Mouse (Mus musculus): Measurements from ENCODE around the gene Oas3. TPM values are rescaled to one million over a fixed set of nuclear protein-coding genes. Genes with fewer than 3 reads are reported as not detected.

Gene Oas3
- total RNA-seq, 1 experiment from 2014 or later = 0.22 TPM

- DNase-seq = peak; percentile 15
Measured at GRCm38 (mm10) chr5:120752786-120753185, 24.7 kb downstream of the Oas3 start.

- no peak for DNase-seq
Measured at GRCm38 (mm10) chr5:120751206-120751605, 26.3 kb downstream of the Oas3 start.

DNA sequence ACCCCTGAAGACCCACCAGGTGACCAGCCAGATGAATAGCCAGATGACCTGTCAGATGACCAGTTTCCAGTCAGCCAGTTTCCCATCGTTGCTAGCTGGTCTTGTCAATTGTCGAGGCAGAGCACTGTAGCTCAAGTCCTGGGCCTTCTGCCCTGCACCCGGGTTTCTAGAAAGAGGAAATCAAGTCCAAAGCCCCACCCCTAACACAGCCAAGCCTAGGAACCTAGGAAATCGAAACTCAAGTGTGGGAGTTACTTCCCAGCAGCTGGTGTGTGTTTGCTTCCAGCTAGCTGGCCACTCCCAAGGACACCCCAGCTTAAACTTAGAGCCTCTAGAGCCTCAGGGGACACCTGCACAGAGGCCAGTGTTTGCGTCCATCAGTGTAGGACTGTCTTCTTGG, 27.8 kb downstream of the Oas3 start, which contains the start of gene Oas2:
Oas2 (minus strand) TSS at position 166 of the 400 bp plus-strand sequence.
- no peak for DNase-seq

GRCm38 (mm10) chr5:120746451-120746850, 31.0 kb downstream of the Oas3 start:
- DNase-seq = peak; percentile 63

GRCm38 (mm10) chr5:120742125-120742524, 35.3 kb downstream of the Oas3 start:
- DNase-seq = peak; percentile 67

GRCm38 (mm10) chr5:120734380-120734990, 43.0 kb downstream of the Oas3 start:
- DNase-seq = no peak

- DNase-seq = no peak
Measured at GRCm38 (mm10) chr5:120733696-120734095, 43.8 kb downstream of the Oas3 start.

DNA sequence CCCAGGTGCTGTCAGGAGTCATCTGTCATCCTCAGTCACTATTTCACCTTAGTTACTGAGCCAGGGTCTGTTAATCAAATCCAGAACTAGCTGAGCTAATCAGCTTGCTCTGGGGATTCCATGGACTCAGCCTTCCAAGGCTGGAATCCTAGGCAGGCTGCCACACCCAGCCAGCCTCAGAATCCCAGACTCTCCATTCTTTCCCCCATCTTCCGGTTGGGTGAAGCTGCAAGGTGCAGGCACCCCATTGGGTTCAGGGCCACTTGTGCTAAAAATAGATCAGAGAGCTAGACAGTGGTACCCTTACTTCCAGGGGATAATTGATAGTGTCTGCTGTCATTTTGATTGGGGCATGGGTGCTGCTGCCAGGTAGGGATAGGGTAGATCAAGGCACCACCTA, 44.7 kb downstream of the Oas3 start:
- no peak for DNase-seq

- no peak for DNase-seq
Measured at GRCm38 (mm10) chr5:120729319-120729718, 48.1 kb downstream of the Oas3 start.

- no peak for DNase-seq
Measured at GRCm38 (mm10) chr5:120725811-120726455, 51.5 kb downstream of the Oas3 start.

- DNase-seq = no peak
Measured at GRCm38 (mm10) chr5:120721005-120721404, 56.5 kb downstream of the Oas3 start.

DNA sequence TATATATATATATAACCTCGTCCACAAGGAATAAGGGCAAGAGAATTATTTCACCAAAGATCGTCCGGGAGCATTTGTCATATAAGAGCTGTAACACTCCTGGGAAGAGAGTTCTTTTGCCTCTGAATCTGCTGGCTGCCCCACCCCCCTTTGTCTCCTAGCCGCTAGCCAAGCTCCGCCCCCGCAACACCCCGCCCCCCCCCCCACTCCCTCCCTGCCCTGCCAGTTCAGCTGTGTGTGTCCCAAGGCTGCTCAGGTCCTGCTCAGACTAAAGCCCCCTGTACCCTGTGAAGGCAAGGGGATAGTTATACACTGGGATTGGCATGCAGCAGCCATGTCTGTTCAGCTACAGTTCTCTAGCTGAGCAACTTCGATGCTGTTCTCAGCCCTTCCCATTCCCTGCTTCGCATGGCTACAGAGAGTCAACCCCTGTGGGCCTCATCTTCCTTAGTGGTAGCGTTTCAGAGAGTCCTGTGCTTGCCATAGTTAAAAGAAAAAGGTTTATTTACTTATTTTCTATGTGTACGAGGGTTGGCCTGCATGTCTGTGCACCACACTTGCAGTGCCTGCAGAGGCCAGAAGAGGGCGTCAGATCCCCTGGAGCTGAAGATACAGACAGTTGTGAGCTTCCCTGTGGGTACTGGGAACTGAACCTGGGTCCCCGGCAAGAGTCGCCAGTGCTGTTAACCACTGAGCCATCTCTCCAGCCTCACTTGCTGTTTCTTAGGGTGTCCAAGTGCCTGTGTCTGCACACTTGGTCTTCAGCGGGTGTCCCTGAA, 58.7 kb downstream of the Oas3 start:
- DNase-seq = no peak

DNA sequence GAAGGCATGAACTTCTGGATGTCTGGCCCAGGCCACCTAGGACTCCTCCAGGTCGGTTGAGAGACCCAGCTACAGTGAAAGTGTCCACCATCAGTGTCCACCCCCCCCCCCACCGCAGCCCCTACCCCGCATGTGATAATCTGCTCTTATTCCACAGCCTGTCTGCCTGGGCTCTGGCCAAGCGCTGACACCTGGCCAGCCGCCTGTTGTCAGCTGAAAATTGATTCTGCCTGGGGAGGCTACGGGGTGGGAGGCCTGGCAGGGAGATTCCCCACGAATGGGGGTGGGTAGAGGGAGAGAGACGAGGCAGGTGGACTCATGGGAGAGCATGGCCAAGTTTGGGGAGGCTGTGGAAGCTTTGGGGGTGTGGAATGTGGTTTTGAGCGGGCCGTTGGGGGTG, 60.3 kb downstream of the Oas3 start:
- no peak for DNase-seq

- DNase-seq = peak; percentile 88
Measured at GRCm38 (mm10) chr5:120714314-120714713, 63.1 kb downstream of the Oas3 start.

- no peak for DNase-seq
Measured at GRCm38 (mm10) chr5:120712721-120713120, 64.7 kb downstream of the Oas3 start.

DNA sequence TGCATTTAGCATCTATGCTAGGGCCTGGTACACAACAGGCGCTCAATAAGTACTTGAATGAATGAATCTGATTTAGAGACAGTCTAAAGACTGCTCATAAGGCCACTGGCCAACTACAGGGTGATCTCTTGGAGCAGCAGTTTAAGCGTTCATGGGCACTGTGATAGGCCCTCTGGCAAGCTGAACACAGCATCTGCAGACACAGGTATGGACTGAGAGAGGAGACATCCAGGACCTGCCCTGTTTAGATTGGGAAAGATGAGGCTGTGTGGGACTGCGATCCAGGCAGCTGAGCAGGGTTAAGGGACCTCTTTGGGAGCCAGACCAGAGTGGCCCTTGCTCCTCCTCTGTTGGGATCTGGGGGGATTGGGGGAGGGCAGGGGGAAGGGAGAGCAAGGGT, 65.6 kb downstream of the Oas3 start, which contains the start of gene Dtx1:
Dtx1 (minus strand) TSS at position 101 of the 400 bp plus-strand sequence.
- DNase-seq = no peak

- peak; percentile 85 for DNase-seq
Measured at GRCm38 (mm10) chr5:120711416-120711815, 66.0 kb downstream of the Oas3 start.

- DNase-seq = no peak
Measured at GRCm38 (mm10) chr5:120710826-120711248, 66.6 kb downstream of the Oas3 start.

DNA sequence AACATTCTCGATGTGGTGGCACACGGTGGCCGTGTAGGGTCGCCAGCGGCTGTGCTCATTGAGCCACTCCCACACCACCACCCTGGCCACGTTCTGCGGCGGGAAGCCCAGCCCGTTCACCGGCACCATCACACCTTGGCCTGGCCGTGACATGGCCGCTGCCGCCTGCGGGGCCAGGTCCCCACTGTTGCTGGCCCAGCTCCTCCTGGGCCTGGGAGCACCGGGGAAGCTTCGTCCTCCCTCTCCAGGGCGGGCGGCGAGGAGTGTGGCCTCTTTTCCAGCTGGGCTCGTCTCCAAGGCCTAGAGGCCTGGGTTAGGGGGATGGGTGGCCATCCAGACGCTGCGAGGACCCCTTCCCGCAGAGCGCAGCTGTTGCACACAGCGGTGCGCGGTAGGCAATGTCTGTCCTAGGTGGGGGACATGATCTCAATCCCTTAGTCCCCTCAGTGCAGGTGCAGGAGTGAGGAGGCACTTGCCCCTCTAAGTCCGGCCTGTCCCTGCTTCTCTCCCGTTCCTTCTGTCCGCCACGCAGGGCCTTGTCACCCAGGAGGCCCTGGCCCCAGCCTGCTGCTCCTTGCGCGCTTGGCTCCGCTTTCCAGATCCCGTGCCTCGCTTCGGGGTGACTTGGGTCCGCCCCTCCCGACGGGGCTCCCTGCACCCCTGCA, 67.2 kb downstream of the Oas3 start:
- DNase-seq = peak; percentile 71

DNA sequence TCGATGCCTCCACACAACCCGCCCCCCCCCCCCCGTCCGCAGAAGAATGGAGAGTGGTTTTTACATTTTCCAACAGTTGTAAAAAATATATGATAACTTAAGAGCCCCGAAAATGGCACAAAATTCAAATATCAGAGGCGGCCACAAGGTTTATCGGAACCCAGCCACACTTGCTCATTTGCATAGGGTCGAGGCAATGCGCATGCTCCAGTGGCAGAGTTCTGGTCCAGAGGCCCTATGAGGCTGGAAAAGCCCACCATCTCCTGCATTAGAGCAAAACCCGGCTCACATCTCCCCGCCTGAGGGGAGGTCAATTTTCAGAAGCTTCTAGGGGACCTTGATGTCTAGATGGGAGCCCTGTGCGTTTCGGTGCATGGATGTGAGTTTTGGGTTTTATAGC, 70.5 kb downstream of the Oas3 start:
- DNase-seq = no peak

- DNase-seq = no peak
Measured at GRCm38 (mm10) chr5:120706541-120706940, 70.9 kb downstream of the Oas3 start.

DNA sequence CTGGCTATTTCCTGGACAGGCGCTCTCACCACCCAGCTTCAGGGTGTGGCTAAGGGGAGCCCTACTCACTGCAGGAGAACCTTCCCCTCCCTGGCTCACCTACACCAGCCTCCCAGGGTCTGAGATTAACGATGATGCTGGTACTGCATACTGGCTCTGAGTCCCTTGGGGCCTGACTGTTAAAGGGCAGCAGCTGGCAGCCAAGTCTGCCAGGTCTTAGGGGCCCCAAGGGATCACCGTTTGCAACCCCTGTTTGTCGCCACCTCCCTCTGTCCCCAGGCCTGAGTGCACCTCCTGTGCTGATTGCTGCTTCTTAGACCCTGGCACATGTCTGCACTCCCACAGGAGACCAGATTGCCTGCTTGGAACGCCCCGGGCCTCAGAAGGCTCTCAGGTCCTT, 73.0 kb downstream of the Oas3 start:
- no peak for DNase-seq

DNA sequence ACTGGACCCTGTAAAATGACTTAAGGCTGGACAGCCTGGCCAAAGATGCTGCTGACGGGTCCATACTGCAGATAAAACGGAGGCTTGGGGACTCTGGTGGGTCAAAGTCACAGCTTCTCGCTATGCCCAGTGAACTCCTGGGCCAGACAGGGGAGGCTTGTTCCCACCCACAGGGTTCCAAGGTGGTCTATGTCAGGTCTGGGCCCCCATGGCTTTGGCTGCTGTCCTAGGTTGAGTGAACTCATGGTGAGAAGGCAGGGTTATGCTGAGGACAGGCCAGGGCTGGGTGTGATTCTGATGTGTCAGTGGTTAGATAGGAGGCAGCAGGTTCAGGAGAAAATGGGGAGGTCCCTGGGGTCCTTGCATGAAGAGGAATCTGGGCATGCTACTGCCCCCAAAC, 73.8 kb downstream of the Oas3 start:
- no peak for DNase-seq
